Mouse (Mus musculus) heart, embryonic 14.5 days (tissue): ENCODE data around the gene Pkdcc. TPM values are rescaled to one million over a fixed set of nuclear protein-coding genes. Genes with fewer than 3 reads are reported as not detected.

Source experiments
- ATAC-seq: fragments of 200-750 bp; cut with Nextera tagmentation; 2 replicates; pipeline ENCODE4 v1.8.0; 2017; ENCODE audit warnings: low read depth, moderate TSS enrichment; ENCODE audit not compliant: insufficient number of reproducible peaks, insufficient read depth, low FRiP score
- H3K27ac ChIP-seq, 2 experiments: fragments of 200-500 bp in 1 of 2; fragments of 300-500 bp in 1 of 2; sonication (generic) in 1 of 2; replicated peaks in 1 of 2; 2 replicates each; pipeline ENCODE4 v1.5.1; 2012 to 2014; ENCODE audit warnings: low read depth in 2 of 2, low read length in 2 of 2, control low read depth in 1 of 2, mild to moderate bottlenecking in 1 of 2, mixed read lengths in 1 of 2; ENCODE audit not compliant: control insufficient read depth in 1 of 2, insufficient read depth in 1 of 2
- H3K27me3 ChIP-seq: fragments of 300-500 bp; sonication (generic); 2 replicates; pipeline ENCODE4 v1.6.1; 2014; ENCODE audit warnings: mild to moderate bottlenecking, low read length, control low read depth; ENCODE audit not compliant: control insufficient read depth, insufficient read depth
- H3K36me3 ChIP-seq: fragments of 300-500 bp; sonication (generic); 2 replicates; pipeline ENCODE4 v1.6.1; 2014; ENCODE audit warnings: mild to moderate bottlenecking, control low read depth, low read length, mixed read lengths; ENCODE audit not compliant: control insufficient read depth, insufficient read depth
- H3K4me1 ChIP-seq, 2 experiments: fragments of 200-500 bp in 1 of 2; fragments of 300-500 bp in 1 of 2; sonication (generic) in 1 of 2; 2 replicates each; pipeline ENCODE4 v1.6.1; 2012 to 2014; ENCODE audit warnings: low read length in 2 of 2, control low read depth in 1 of 2, mixed read lengths in 1 of 2; ENCODE audit not compliant: control insufficient read depth in 2 of 2, insufficient read depth in 2 of 2
- H3K4me2 ChIP-seq: fragments of 300-500 bp; sonication (generic); 2 replicates; pipeline ENCODE4 v1.6.1; 2014; ENCODE audit warnings: mild to moderate bottlenecking, low read length
- H3K4me3 ChIP-seq, 2 experiments: fragments of 200-500 bp in 1 of 2; fragments of 300-500 bp in 1 of 2; sonication (generic) in 1 of 2; 2 replicates each; pipeline ENCODE4 v1.5.1; 2012 to 2014; ENCODE audit warnings: low read length in 2 of 2, mild to moderate bottlenecking in 2 of 2, control low read depth in 1 of 2, low read depth in 1 of 2, moderate library complexity in 1 of 2; ENCODE audit not compliant: control insufficient read depth in 1 of 2, insufficient read depth in 1 of 2
- H3K9ac ChIP-seq: fragments of 300-500 bp; sonication (generic); 2 replicates; pipeline ENCODE4 v1.6.1; 2014; ENCODE audit warnings: mild to moderate bottlenecking, low read length
- H3K9me3 ChIP-seq: fragments of 300-500 bp; sonication (generic); 2 replicates; pipeline ENCODE4 v1.6.1; 2016; ENCODE audit warnings: low read length, control low read depth; ENCODE audit not compliant: control insufficient read depth
- WGBS: fragments of 180-500 bp; shearing (Covaris S2); extraction: QIAGEN DNeasy Blood & Tissue Kit; methylation state at CpG from one replicate; pipeline ENCODE4 v1.1.7; 2014; 5-methylcytosine and 5-hydroxymethylcytosine counted together
- polyA plus RNA-seq: library from polyadenylated mRNA; unstranded; fragments of >200 nt; fragmentation: Nextera tagmentation; extraction: Ambion mirVana; gene quantifications from 2 replicates; pipeline ENCODE4 v1.2.1, GENCODE M21; 2014

Gene Pkdcc
- polyA plus RNA-seq, result 12.5 and 20.2 TPM in 2 replicates

DNA sequence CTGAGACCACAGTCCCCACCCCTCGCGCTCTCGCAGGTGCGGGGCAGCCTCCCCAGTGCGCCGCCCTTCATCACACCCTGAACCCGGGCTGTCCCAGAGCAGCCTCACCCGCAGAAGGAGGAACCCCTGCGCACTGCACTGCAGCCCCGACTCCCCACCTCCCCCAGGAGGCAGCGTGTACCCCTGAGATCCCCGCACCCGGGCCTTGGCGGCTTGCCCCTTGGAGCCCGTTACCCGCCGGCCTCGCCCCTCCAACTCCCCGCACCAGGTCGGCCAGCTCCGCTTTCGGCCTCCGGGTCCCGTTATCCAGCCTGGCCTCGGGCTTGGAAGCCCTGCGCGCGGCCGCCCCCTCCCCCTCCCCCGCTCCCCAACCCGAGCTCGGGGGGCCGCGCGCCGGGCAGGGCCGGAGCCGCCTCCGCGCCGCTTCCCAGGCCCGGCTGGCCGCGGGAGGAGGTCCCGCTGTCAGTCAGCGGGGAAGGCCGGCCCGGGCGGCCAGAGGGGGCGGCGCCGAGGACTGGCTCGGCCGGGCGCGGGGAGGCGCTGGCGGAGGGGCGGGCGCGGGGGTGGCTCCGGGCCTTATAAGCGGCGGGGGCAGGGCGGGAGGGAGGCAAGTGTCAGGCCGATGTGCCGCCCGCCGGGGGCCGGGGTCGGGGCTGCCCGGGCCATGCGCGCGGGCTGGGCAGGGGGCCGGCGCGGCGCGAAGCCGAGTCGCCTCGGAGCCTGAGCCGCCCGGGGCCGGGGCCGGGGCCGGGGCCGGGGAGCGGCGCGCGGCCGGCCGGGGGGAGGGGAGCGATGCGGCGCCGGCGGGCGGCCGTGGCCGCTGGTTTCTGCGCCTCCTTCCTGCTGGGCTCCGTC is at the start of gene Pkdcc:
Gene Pkdcc (plus strand): TSS at position 619 of the 855 bp plus-strand sequence.
- Histone ChIP-seq H3K27ac (peak within 1 kb of the TSS; percentile 77 to 99), H3K9ac (peak within 1 kb of the TSS; percentile 99), H3K27me3 (no peaks in the 10 kb centered on the region), H3K4me1 (peaks cover 32 to 42% of the 10 kb centered on the region in 2 experiments), H3K36me3 (peaks cover 8% of the 10 kb centered on the region; the same call in 1 of the 2 replicates), H3K4me3 (peak within 1 kb of the TSS; percentile 90 to 95), H3K9me3 (no peaks in the 10 kb centered on the region), H3K4me2 (peak within 1 kb of the TSS; percentile 95)
- ATAC-seq, result peak; percentile 84
- WGBS, result under 1% methylated on average over 83 of the region's 105 CpGs

DNA sequence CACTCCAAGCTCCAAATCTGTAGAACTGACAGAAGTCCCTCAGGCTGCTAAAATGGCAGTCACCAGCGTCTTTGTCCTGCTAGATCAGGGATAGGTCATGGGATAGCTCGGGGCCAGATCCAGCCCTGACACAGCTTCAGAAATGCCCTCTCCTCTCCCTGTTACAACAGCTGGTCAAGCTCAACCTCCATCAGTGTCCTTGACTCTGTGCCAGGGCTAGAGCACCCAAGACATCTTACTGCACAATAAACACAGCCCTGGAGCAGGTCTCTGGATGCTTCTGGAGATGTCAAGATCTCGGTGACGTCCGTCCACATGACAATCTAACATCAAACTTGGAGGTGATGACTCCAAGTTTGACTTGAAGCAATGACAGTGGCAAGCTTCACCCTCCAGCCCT is 48.9 kb upstream of the Pkdcc start:
- no peak overlapping the region for H3K27ac ChIP-seq

DNA sequence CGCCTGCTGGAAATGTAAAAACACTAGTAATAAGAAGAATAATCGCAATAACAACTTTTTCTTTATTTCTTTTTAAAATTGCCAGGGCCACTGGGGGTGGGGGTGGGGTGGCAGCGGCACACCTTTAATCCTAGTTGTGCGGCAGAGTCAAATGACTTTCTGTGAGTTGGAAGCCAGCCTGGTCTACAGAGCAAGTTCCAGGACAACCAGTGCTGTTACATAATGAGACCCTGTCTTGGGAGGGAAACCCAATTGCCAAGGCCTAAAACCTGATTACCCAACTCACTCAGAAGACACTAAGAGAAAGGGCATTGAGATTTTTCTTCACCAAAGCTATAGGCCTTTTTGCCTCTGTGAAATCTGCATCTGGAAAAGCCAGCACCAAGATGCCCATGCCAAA is 38.9 kb upstream of the Pkdcc start:
- H3K4me3 ChIP-seq, result no peak overlapping the region
- no peaks in the 10 kb centered on the region for H3K36me3 ChIP-seq
- H3K4me2 ChIP-seq, result no peak overlapping the region
- ATAC-seq, result no peak
- peaks cover 13% of the 10 kb centered on the region for H3K9me3 ChIP-seq
- H3K4me1 ChIP-seq, result peaks cover 0 to 3% of the 10 kb centered on the region in 2 experiments; a peak in 2 of 4 replicates
- no peak overlapping the region for H3K27ac ChIP-seq
- no peak overlapping the region for H3K9ac ChIP-seq
- no peaks in the 10 kb centered on the region for H3K27me3 ChIP-seq
- WGBS, result 87% methylated on average over 4 of the region's 4 CpGs

More for the DNA sequence above, 48.9 kb upstream of the Pkdcc start:
- Histone ChIP-seq H3K9me3 (peaks cover under 1% of the 10 kb centered on the region; the same call in 1 of the 2 replicates), H3K27me3 (no peaks in the 10 kb centered on the region), H3K9ac (no peak overlapping the region), H3K4me2 (no peak overlapping the region), H3K4me1 (peaks cover 6 to 9% of the 10 kb centered on the region in 2 experiments), H3K36me3 (no peaks in the 10 kb centered on the region), H3K4me3 (no peak overlapping the region)
- WGBS, result 67% methylated on average over 5 of the region's 5 CpGs
- ATAC-seq, result no peak

DNA sequence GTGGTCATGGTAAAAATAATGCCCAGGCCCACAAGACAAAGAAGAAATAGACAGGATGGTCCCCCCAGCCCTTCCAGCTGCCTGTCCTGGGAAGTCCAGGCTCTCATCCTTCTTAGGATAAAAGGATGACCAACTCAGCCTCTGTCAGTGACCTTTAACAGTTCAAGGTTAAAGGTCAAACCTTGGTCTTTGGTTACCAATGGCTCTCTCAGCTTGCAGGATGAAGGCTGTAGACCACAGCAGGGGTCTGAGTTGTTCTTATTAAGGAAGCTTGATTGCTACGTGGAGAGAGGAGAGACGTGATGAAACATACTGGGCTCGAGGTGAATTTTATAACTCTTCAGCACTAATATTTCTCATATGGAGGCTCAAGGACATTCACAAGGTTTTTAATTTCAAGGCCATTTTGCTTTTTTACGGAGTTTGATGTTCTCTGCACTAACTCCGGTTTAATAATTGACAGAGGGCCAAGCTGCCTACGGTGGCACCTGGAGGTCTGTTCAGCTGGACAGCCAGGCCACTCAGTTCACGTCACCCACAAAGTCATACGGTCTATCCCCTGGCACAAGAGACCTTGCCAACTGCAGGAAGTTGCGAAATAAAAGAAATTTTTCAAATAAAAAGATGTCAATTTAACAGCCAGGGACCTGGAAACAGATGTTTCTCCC is 36.5 kb upstream of the Pkdcc start:
- no peaks in the 10 kb centered on the region for H3K36me3 ChIP-seq
- no peak overlapping the region for H3K9ac ChIP-seq
- H3K4me2 ChIP-seq, result no peak overlapping the region
- no peak for ATAC-seq
- H3K27me3 ChIP-seq, result no peaks in the 10 kb centered on the region
- no peaks in the 10 kb centered on the region for H3K9me3 ChIP-seq
- H3K4me1 ChIP-seq, result peaks cover 0 to 3% of the 10 kb centered on the region in 2 experiments; a peak in 2 of 4 replicates
- 81% methylated on average over 9 of the region's 9 CpGs for WGBS
- H3K27ac ChIP-seq, result no peak overlapping the region
- no peak overlapping the region for H3K4me3 ChIP-seq

DNA sequence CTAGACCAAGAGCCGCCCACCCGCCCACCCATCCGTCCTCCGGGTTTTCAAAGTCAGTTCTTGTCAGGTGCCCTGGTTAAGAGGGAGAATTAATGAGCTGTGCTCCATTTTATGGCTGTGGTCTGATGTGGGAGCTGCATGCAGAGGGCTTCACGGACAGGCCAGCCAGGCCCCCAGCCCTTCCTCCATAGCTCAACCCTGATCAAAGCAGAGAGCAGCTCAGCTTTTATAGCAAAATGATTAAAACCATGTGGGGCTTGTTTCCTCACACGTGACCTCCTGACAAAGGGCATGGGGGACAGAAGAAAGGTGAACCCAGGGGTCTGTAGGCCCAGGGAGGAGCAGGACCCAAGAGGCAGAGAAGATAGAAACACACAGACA is 36.0 kb upstream of the Pkdcc start:
- H3K9me3 ChIP-seq, result no peaks in the 10 kb centered on the region
- no peaks in the 10 kb centered on the region for H3K27me3 ChIP-seq
- H3K4me2 ChIP-seq, result no peak overlapping the region
- no peak overlapping the region for H3K9ac ChIP-seq
- H3K27ac ChIP-seq, result no peak overlapping the region
- no peak for ATAC-seq
- no peaks in the 10 kb centered on the region for H3K36me3 ChIP-seq
- no peak overlapping the region for H3K4me3 ChIP-seq
- peaks cover 0 to 3% of the 10 kb centered on the region in 2 experiments; a peak in 2 of 4 replicates for H3K4me1 ChIP-seq
- 83% methylated on average over 6 of the region's 6 CpGs for WGBS

DNA sequence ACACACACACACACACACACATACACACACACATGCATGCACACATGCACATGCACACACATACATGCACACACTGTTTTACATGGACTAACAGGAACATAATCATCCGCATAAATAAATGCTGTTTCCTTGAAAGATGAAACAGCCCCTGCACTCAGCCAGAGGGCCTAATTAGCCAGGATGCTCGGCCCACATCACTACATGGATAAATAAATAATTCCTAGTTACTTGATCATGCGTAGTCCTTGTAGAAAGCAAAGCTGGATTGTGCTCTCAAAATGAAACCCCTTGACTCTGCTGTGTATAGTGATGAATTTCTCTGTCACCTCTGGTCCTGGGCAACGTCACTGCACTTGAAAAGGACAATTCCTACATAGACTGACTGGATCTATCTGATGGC is 35.5 kb upstream of the Pkdcc start:
- H3K36me3 ChIP-seq, result no peaks in the 10 kb centered on the region
- WGBS, result 72% methylated on average over 4 of the region's 4 CpGs
- H3K27me3 ChIP-seq, result no peaks in the 10 kb centered on the region
- H3K9me3 ChIP-seq, result no peaks in the 10 kb centered on the region; the same call in 1 of the 2 replicates
- H3K9ac ChIP-seq, result no peak overlapping the region
- no peak overlapping the region for H3K4me3 ChIP-seq
- no peak for ATAC-seq
- no peak overlapping the region for H3K4me2 ChIP-seq
- peaks cover 0 to 3% of the 10 kb centered on the region in 2 experiments; a peak in 2 of 4 replicates for H3K4me1 ChIP-seq
- H3K27ac ChIP-seq, result no peak overlapping the region

DNA sequence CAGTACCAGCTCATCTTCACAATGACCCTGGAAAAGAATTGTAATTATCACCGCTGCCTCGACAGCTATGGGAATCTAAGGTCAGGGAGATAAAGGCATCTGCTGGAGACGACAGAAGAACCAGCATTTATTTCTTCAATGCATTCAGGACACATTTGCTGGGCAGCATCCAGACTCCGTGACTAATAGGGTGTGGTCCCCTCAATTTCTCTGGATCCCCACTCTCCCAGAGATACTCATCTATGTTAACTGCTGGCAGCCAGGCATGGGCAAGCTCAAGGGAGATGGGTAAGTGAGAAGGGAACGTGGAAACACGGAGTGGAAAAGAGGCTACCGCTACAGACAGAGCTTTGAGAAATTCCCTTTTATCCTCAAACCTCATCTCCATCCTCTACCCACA is 34.0 kb upstream of the Pkdcc start:
- H3K27me3 ChIP-seq, result no peaks in the 10 kb centered on the region
- no peak for ATAC-seq
- no peaks in the 10 kb centered on the region; the same call in 1 of the 2 replicates for H3K9me3 ChIP-seq
- peaks cover 0 to 3% of the 10 kb centered on the region in 2 experiments; a peak in 2 of 4 replicates for H3K4me1 ChIP-seq
- no peak overlapping the region for H3K4me2 ChIP-seq
- H3K9ac ChIP-seq, result no peak overlapping the region
- H3K27ac ChIP-seq, result no peak overlapping the region
- 67% methylated on average over 7 of the region's 7 CpGs for WGBS
- no peaks in the 10 kb centered on the region for H3K36me3 ChIP-seq
- no peak overlapping the region for H3K4me3 ChIP-seq
